Mouse (Mus musculus): ENCODE results near the gene Pitpnm3.

DNA sequence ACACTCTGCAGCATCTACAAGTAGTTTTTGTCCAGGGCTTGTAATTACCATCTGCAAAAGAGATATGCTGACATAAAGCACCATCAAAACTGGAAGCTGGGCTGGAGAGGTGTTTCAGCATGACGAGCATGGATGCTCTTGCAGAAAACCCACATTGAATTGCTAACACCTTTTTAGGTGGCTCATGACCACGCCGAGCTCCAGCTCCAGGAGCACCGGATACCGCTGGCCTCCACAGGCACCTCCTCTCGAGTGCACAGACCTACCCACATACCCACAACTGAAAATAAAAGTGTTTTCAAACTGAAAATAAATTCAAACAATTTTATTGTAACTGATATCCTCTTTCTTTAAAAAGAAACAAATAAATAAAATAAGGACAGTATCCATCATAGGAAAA, 135.4 kb downstream of the Pitpnm3 start:
- TF ChIP-seq POLR2A (IDR thresholded peaks at IDR 0.05; ENCODE audit: extremely low read depth, insufficient read depth, low read length) (no peak), CTCF (IDR thresholded peaks at IDR 0.05; ENCODE audit: low read depth, low read length) (no peak)
